Mouse (Mus musculus): Measurements from ENCODE around the gene Smap2. TPM values are rescaled to one million over a fixed set of nuclear protein-coding genes. Genes with fewer than 3 reads are reported as not detected.
A peak's percentile ranks its signal among the peaks of the same experiment; 100 is the strongest.
"Not testable (repeated sequence)": the region's sequence is repeated elsewhere in the genome, so short reads cannot be mapped to it uniquely, and the experiment has no call there.

Smap2 gene
- polyA plus RNA-seq (2015; fragmentation: Nextera tagmentation; extraction: Ambion mirVana) = 37.2 and 40.1 TPM in 2 replicates

GRCm38 (mm10) chr4:121016928-121017657 lies at the start of gene Smap2:
TSS of gene Smap2 (minus strand) at chr4:121017247.
- WGBS = under 1% methylated on average over 40 of the region's 48 CpGs
- Histone ChIP-seq H3K4me3 (peak within 1 kb of the TSS; percentile 95), H3K9ac (replicated peaks) (peak within 1 kb of the TSS; percentile 85), H3K4me1 (peaks cover 22% of the 10 kb centered on the region), H3K27me3 (no peaks in the 10 kb centered on the region), H3K36me3 (no peaks in the 10 kb centered on the region), H3K27ac (replicated peaks) (peak within 1 kb of the TSS; percentile 84), H3K9me3 (no peaks in the 10 kb centered on the region), H3K4me2 (replicated peaks) (peak within 1 kb of the TSS; percentile 66)
- ATAC-seq (replicated peaks) = peak; percentile 97

GRCm38 (mm10) chr4:121065336-121065735 lies 48.3 kb upstream of the Smap2 start:
- Histone ChIP-seq H3K9me3 (no peaks in the 10 kb centered on the region), H3K4me3 (no peak overlapping the region), H3K4me2 (replicated peaks) (no peak overlapping the region), H3K9ac (replicated peaks) (no peak overlapping the region), H3K36me3 (peaks cover 45% of the 10 kb centered on the region), H3K27ac (replicated peaks) (no peak overlapping the region), H3K27me3 (no peaks in the 10 kb centered on the region), H3K4me1 (no peaks in the 10 kb centered on the region)
- WGBS = 91% methylated on average over 2 of the region's 2 CpGs
- ATAC-seq (replicated peaks) = no peak

GRCm38 (mm10) chr4:121059218-121059617 lies 42.2 kb upstream of the Smap2 start:
- H3K9ac ChIP-seq (replicated peaks); H3K4me3 ChIP-seq; H3K27ac ChIP-seq (replicated peaks); H3K4me1 ChIP-seq; ATAC-seq (replicated peaks); H3K4me2 ChIP-seq (replicated peaks); H3K9me3 ChIP-seq; H3K27me3 ChIP-seq: not testable (repeated sequence)
- WGBS = 92% methylated on average over 10 of the region's 10 CpGs
- H3K36me3 ChIP-seq = peaks cover 28% of the 10 kb centered on the region; the same call in 1 of the 2 replicates

GRCm38 (mm10) chr4:121057032-121057431 lies 40.0 kb upstream of the Smap2 start:
- ATAC-seq (replicated peaks) = peak; percentile 53; the same call in 1 of the 2 replicates
- H3K9ac ChIP-seq (replicated peaks) = no peak overlapping the region
- no peak overlapping the region for H3K4me2 ChIP-seq (replicated peaks)
- no peak overlapping the region for H3K4me3 ChIP-seq
- no peaks in the 10 kb centered on the region for H3K9me3 ChIP-seq
- no peak overlapping the region for H3K27ac ChIP-seq (replicated peaks)
- 52% methylated on average over 2 of the region's 2 CpGs for WGBS
- peaks cover 21% of the 10 kb centered on the region; the same call in 1 of the 2 replicates for H3K36me3 ChIP-seq
- H3K4me1 ChIP-seq = no peaks in the 10 kb centered on the region
- H3K27me3 ChIP-seq = no peaks in the 10 kb centered on the region

GRCm38 (mm10) chr4:121056342-121056741 lies 39.3 kb upstream of the Smap2 start:
- no peak for ATAC-seq (replicated peaks)
- Histone ChIP-seq H3K4me1 (no peaks in the 10 kb centered on the region), H3K9me3 (no peaks in the 10 kb centered on the region), H3K9ac (replicated peaks) (no peak overlapping the region), H3K4me2 (replicated peaks) (no peak overlapping the region), H3K4me3 (no peak overlapping the region), H3K36me3 (peaks cover 16% of the 10 kb centered on the region; the same call in 1 of the 2 replicates), H3K27ac (replicated peaks) (no peak overlapping the region), H3K27me3 (no peaks in the 10 kb centered on the region)
- 41% methylated on average over 3 of the region's 3 CpGs for WGBS

- 11% methylated on average over 35 of the region's 35 CpGs for WGBS
- ATAC-seq (replicated peaks) = peak; percentile 65
- Histone ChIP-seq H3K4me1 (no peaks in the 10 kb centered on the region), H3K4me2 (replicated peaks) (peak overlapping the region; percentile 31), H3K27me3 (no peaks in the 10 kb centered on the region), H3K4me3 (peak overlapping the region; percentile 21), H3K9me3 (no peaks in the 10 kb centered on the region), H3K27ac (replicated peaks) (no peak overlapping the region), H3K36me3 (no peaks in the 10 kb centered on the region), H3K9ac (replicated peaks) (no peak overlapping the region)
These were observed 35.6 kb upstream of the Smap2 start for GRCm38 (mm10) chr4:121052454-121053323.

GRCm38 (mm10) chr4:121051863-121052262 lies 34.8 kb upstream of the Smap2 start:
- Histone ChIP-seq H3K27me3 (no peaks in the 10 kb centered on the region), H3K9ac (replicated peaks) (no peak overlapping the region), H3K27ac (replicated peaks) (no peak overlapping the region), H3K4me3 (no peak overlapping the region), H3K36me3 (no peaks in the 10 kb centered on the region), H3K4me2 (replicated peaks) (no peak overlapping the region), H3K9me3 (no peaks in the 10 kb centered on the region), H3K4me1 (no peaks in the 10 kb centered on the region)
- ATAC-seq (replicated peaks) = no peak
- 24% methylated on average over 4 of the region's 4 CpGs for WGBS

GRCm38 (mm10) chr4:121042946-121043345 lies 25.9 kb upstream of the Smap2 start:
- H3K4me1 ChIP-seq = peaks cover 20% of the 10 kb centered on the region
- H3K36me3 ChIP-seq = no peaks in the 10 kb centered on the region
- peaks cover 21% of the 10 kb centered on the region for H3K27me3 ChIP-seq
- no peak overlapping the region for H3K27ac ChIP-seq (replicated peaks)
- no peak overlapping the region for H3K9ac ChIP-seq (replicated peaks)
- H3K9me3 ChIP-seq = no peaks in the 10 kb centered on the region
- WGBS = 60% methylated on average over 3 of the region's 3 CpGs
- ATAC-seq (replicated peaks) = no peak
- no peak overlapping the region for H3K4me3 ChIP-seq
- H3K4me2 ChIP-seq (replicated peaks) = no peak overlapping the region

GRCm38 (mm10) chr4:121042472-121042871 lies 25.4 kb upstream of the Smap2 start:
- no peak overlapping the region for H3K27ac ChIP-seq (replicated peaks)

GRCm38 (mm10) chr4:121040897-121041671 lies 24.0 kb upstream of the Smap2 start:
- Histone ChIP-seq H3K27me3 (peaks cover 21% of the 10 kb centered on the region), H3K4me3 (no peak overlapping the region), H3K27ac (replicated peaks) (peak overlapping the region; percentile 35), H3K9me3 (no peaks in the 10 kb centered on the region), H3K4me2 (replicated peaks) (no peak overlapping the region; the same call in 1 of the 2 replicates), H3K9ac (replicated peaks) (no peak overlapping the region), H3K4me1 (peaks cover 20% of the 10 kb centered on the region), H3K36me3 (no peaks in the 10 kb centered on the region)
- peak; percentile 65 for ATAC-seq (replicated peaks)
- WGBS = 9% methylated on average over 18 of the region's 18 CpGs

More at GRCm38 (mm10) chr4:121042472-121042871, 25.4 kb upstream of the Smap2 start:
- no peak overlapping the region for H3K4me2 ChIP-seq (replicated peaks)
- no peak overlapping the region for H3K9ac ChIP-seq (replicated peaks)
- no peaks in the 10 kb centered on the region for H3K9me3 ChIP-seq
- peaks cover 21% of the 10 kb centered on the region for H3K27me3 ChIP-seq
- no peak overlapping the region for H3K4me3 ChIP-seq
- no peak for ATAC-seq (replicated peaks)
- no peaks in the 10 kb centered on the region for H3K36me3 ChIP-seq
- WGBS = 65% methylated on average over 5 of the region's 5 CpGs
- peaks cover 20% of the 10 kb centered on the region for H3K4me1 ChIP-seq

GRCm38 (mm10) chr4:121040323-121040722 lies 23.3 kb upstream of the Smap2 start:
- Histone ChIP-seq H3K36me3 (no peaks in the 10 kb centered on the region), H3K9ac (replicated peaks) (no peak overlapping the region), H3K4me1 (peaks cover 20% of the 10 kb centered on the region), H3K27me3 (peaks cover 21% of the 10 kb centered on the region), H3K4me2 (replicated peaks) (peak overlapping the region; percentile 61), H3K9me3 (no peaks in the 10 kb centered on the region), H3K4me3 (peak overlapping the region; percentile 41; the same call in 1 of the 2 replicates), H3K27ac (replicated peaks) (no peak overlapping the region)
- ATAC-seq (replicated peaks) = no peak
- 59% methylated on average over 14 of the region's 14 CpGs for WGBS

All from forebrain, embryonic 15.5 days (tissue).